Mouse (Mus musculus) liver, embryonic 15.5 days (tissue): ENCODE measurements around the gene Dock2. TPM values are rescaled to one million over a fixed set of nuclear protein-coding genes. Genes with fewer than 3 reads are reported as not detected.
"Not testable (repeated sequence)": the region's sequence is repeated elsewhere in the genome, so short reads cannot be mapped to it uniquely, and the experiment has no call there.

ENCODE experiments used
- ATAC-seq: fragments of 200-750 bp; cut with Nextera tagmentation; 2 replicates; pipeline ENCODE4 v1.8.0; 2017; ENCODE audit warnings: moderate number of reproducible peaks, mild to moderate bottlenecking, moderate library complexity; ENCODE audit not compliant: insufficient read depth
- H3K27ac ChIP-seq: fragments of 300-500 bp; sonication (generic); replicated peaks from 2 replicates; pipeline ENCODE4 v1.5.1; 2015; ENCODE audit warnings: mild to moderate bottlenecking, inconsistent platforms
- H3K27me3 ChIP-seq: fragments of 300-500 bp; sonication (generic); 2 replicates; pipeline ENCODE4 v1.6.1; 2015; ENCODE audit warnings: mild to moderate bottlenecking, inconsistent platforms
- H3K36me3 ChIP-seq: fragments of 300-500 bp; sonication (generic); replicated peaks from 2 replicates; pipeline ENCODE4 v1.6.1; 2015; ENCODE audit warnings: moderate library complexity, mild to moderate bottlenecking, inconsistent platforms
- H3K4me1 ChIP-seq: fragments of 300-500 bp; sonication (generic); replicated peaks from 2 replicates; pipeline ENCODE4 v1.6.1; 2015; ENCODE audit warnings: inconsistent platforms
- H3K4me2 ChIP-seq: fragments of 300-500 bp; sonication (generic); 2 replicates; pipeline ENCODE4 v1.6.1; 2015; ENCODE audit warnings: moderate library complexity, mild to moderate bottlenecking, inconsistent platforms
- H3K4me3 ChIP-seq: fragments of 300-500 bp; sonication (generic); replicated peaks from 2 replicates; pipeline ENCODE4 v1.5.1; 2015; ENCODE audit warnings: mild to moderate bottlenecking, inconsistent platforms
- H3K9ac ChIP-seq: fragments of 300-500 bp; sonication (generic); 2 replicates; pipeline ENCODE4 v1.6.1; 2015; ENCODE audit warnings: moderate library complexity, mild to moderate bottlenecking, inconsistent platforms
- H3K9me3 ChIP-seq: fragments of 300-500 bp; sonication (generic); replicated peaks from 2 replicates; pipeline ENCODE4 v1.6.1; 2016; ENCODE audit warnings: inconsistent platforms
- WGBS: fragments of 180-500 bp; shearing (Covaris S2); methylation state at CpG from one replicate; pipeline ENCODE4 v1.1.7; 2015; ENCODE audit warnings: mixed read lengths; ENCODE audit not compliant: insufficient replicate concordance; 5-methylcytosine and 5-hydroxymethylcytosine counted together
- polyA plus RNA-seq: library from polyadenylated mRNA; unstranded; fragments of >200 nt; fragmentation: Nextera tagmentation; extraction: Ambion mirVana; gene quantifications from 2 replicates; pipeline ENCODE4 v1.2.1, GENCODE M21; 2015

Gene Dock2
- polyA plus RNA-seq, 1 experiment from 2014 or later, result 4.6 TPM

GRCm38 (mm10) chr11:34239691-34240090 is 544.0 kb downstream of the Dock2 start:
- no peaks in the 10 kb centered on the region for H3K36me3 ChIP-seq
- H3K9me3 ChIP-seq, result no peaks in the 10 kb centered on the region
- 66% methylated on average over 2 of the region's 2 CpGs for WGBS
- no peak overlapping the region for H3K9ac ChIP-seq
- H3K4me3 ChIP-seq, result no peak overlapping the region
- no peak overlapping the region for H3K27ac ChIP-seq
- ATAC-seq, result no peak
- no peaks in the 10 kb centered on the region for H3K4me1 ChIP-seq
- H3K27me3 ChIP-seq, result no peaks in the 10 kb centered on the region
- H3K4me2 ChIP-seq, result no peak overlapping the region

- ATAC-seq, result no peak
- Histone ChIP-seq H3K4me3 (no peak overlapping the region), H3K9me3 (no peaks in the 10 kb centered on the region), H3K9ac (no peak overlapping the region), H3K27me3 (no peaks in the 10 kb centered on the region), H3K27ac (no peak overlapping the region), H3K36me3 (no peaks in the 10 kb centered on the region), H3K4me2 (no peak overlapping the region), H3K4me1 (no peaks in the 10 kb centered on the region)
- WGBS, result 72% methylated on average over 6 of the region's 6 CpGs
Observed at GRCm38 (mm10) chr11:34236885-34237284, 546.8 kb downstream of the Dock2 start.

- Histone ChIP-seq H3K36me3 (no peaks in the 10 kb centered on the region), H3K4me1 (no peaks in the 10 kb centered on the region), H3K27ac (no peak overlapping the region), H3K9me3 (no peaks in the 10 kb centered on the region), H3K4me2 (no peak overlapping the region), H3K9ac (no peak overlapping the region), H3K4me3 (no peak overlapping the region), H3K27me3 (no peaks in the 10 kb centered on the region)
- ATAC-seq, result no peak
- WGBS, result 40% methylated on average over 5 of the region's 5 CpGs
Observed at GRCm38 (mm10) chr11:34236091-34236759, 547.5 kb downstream of the Dock2 start.

GRCm38 (mm10) chr11:34228758-34229364 is 554.8 kb downstream of the Dock2 start:
- H3K9ac ChIP-seq, result no peak overlapping the region
- H3K9me3 ChIP-seq, result no peaks in the 10 kb centered on the region
- WGBS, result 33% methylated on average over 6 of the region's 6 CpGs
- H3K36me3 ChIP-seq, result no peaks in the 10 kb centered on the region
- H3K4me3 ChIP-seq, result no peak overlapping the region
- no peak for ATAC-seq
- H3K27ac ChIP-seq, result no peak overlapping the region
- no peaks in the 10 kb centered on the region for H3K27me3 ChIP-seq
- H3K4me1 ChIP-seq, result no peaks in the 10 kb centered on the region
- H3K4me2 ChIP-seq, result no peak overlapping the region

- Histone ChIP-seq H3K4me2 (no peak overlapping the region), H3K9me3 (no peaks in the 10 kb centered on the region), H3K27me3 (no peaks in the 10 kb centered on the region), H3K4me1 (no peaks in the 10 kb centered on the region), H3K4me3 (no peak overlapping the region), H3K9ac (no peak overlapping the region), H3K36me3 (no peaks in the 10 kb centered on the region), H3K27ac (no peak overlapping the region)
- ATAC-seq, result no peak
- WGBS, result 50% methylated on average over 1 of the region's 1 CpGs
Observed at GRCm38 (mm10) chr11:34227180-34227579, 556.5 kb downstream of the Dock2 start.

GRCm38 (mm10) chr11:34220596-34220995 is 563.1 kb downstream of the Dock2 start:
- not testable (repeated sequence) for H3K36me3 ChIP-seq, H3K9ac ChIP-seq, ATAC-seq, H3K4me1 ChIP-seq, H3K27me3 ChIP-seq, H3K9me3 ChIP-seq, H3K27ac ChIP-seq, H3K4me3 ChIP-seq, H3K4me2 ChIP-seq
- 55% methylated on average over 4 of the region's 4 CpGs for whole genome bisulfite sequencing

GRCm38 (mm10) chr11:34212853-34213252 is 570.8 kb downstream of the Dock2 start:
- Histone ChIP-seq H3K9me3 (no peaks in the 10 kb centered on the region), H3K36me3 (no peaks in the 10 kb centered on the region), H3K27ac (no peak overlapping the region), H3K4me3 (no peak overlapping the region), H3K4me2 (no peak overlapping the region), H3K27me3 (no peaks in the 10 kb centered on the region), H3K4me1 (no peaks in the 10 kb centered on the region), H3K9ac (no peak overlapping the region)
- ATAC-seq, result no peak
- WGBS, result 18% methylated on average over 5 of the region's 5 CpGs

- H3K9ac ChIP-seq, result no peak within 1 kb of the TSS
- no peaks in the 10 kb centered on the region for H3K9me3 ChIP-seq
- H3K27me3 ChIP-seq, result no peaks in the 10 kb centered on the region
- H3K4me1 ChIP-seq, result no peaks in the 10 kb centered on the region
- no peak within 1 kb of the TSS for H3K27ac ChIP-seq
- no peak for ATAC-seq
- no peak within 1 kb of the TSS for H3K4me3 ChIP-seq
- no peak within 1 kb of the TSS for H3K4me2 ChIP-seq
- H3K36me3 ChIP-seq, result no peaks in the 10 kb centered on the region
- 68% methylated on average over 10 of the region's 10 CpGs for WGBS
Observed at GRCm38 (mm10) chr11:34207989-34208388, 575.7 kb downstream of the Dock2 start, which contains the start of gene Foxi1. TSS of gene Foxi1 (minus strand) at chr11:34208089.

- 20% methylated on average over 1 of the region's 1 CpGs for WGBS
- Histone ChIP-seq H3K4me1 (no peaks in the 10 kb centered on the region), H3K27me3 (no peaks in the 10 kb centered on the region), H3K9ac (no peak overlapping the region), H3K36me3 (no peaks in the 10 kb centered on the region), H3K4me3 (no peak overlapping the region), H3K9me3 (no peaks in the 10 kb centered on the region), H3K4me2 (no peak overlapping the region), H3K27ac (no peak overlapping the region)
- ATAC-seq, result no peak
Observed at GRCm38 (mm10) chr11:34202769-34203168, 580.9 kb downstream of the Dock2 start.

- Histone ChIP-seq H3K27me3 (no peaks in the 10 kb centered on the region), H3K4me3 (no peak overlapping the region), H3K9ac (no peak overlapping the region), H3K4me2 (no peak overlapping the region), H3K9me3 (no peaks in the 10 kb centered on the region), H3K27ac (no peak overlapping the region), H3K4me1 (no peaks in the 10 kb centered on the region), H3K36me3 (no peaks in the 10 kb centered on the region)
- WGBS, result 80% methylated on average over 3 of the region's 3 CpGs
- ATAC-seq, result no peak
Observed at GRCm38 (mm10) chr11:34195142-34195541, 588.5 kb downstream of the Dock2 start.

GRCm38 (mm10) chr11:34194158-34194941 is 589.3 kb downstream of the Dock2 start:
- Histone ChIP-seq H3K4me3 (no peak overlapping the region), H3K27ac (no peak overlapping the region), H3K9ac (no peak overlapping the region), H3K9me3 (no peaks in the 10 kb centered on the region), H3K4me1 (no peaks in the 10 kb centered on the region), H3K36me3 (no peaks in the 10 kb centered on the region), H3K27me3 (no peaks in the 10 kb centered on the region), H3K4me2 (no peak overlapping the region)
- 51% methylated on average over 9 of the region's 9 CpGs for WGBS
- no peak for ATAC-seq
